Mouse (Mus musculus): ENCODE measurements at regions not wholly inside any gene's neighbourhood (a gene's known extent, or its start where the extent isn't known, plus 50 kb on each side); places are given as distances from the start of the nearest gene placed in this dataset.

DNA sequence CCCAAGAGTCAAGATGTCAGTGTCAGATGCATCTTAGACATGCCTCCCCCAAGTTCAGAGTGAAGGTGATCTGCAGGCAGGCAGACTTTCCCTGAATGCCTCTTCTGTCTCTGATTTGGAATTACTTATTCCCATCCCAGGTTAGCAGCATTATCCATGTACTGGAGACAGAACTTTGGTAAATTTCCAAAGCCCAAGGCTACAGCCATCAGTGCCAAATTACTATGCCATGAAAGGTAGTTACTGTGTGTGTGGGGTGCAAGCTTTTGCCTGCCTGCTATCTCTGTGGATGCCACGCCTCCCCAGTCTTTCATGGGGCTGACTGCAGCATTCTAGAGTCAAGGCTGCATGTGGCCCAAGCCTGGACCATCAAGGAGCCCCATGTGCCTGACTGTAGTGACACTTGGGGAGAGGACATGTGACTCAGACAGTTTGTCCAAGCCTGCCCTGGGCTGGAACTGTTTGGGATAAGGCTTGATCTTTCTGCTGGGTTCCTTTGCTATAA is 196.2 kb downstream of the Kcnrg start:
- H3K36me3 ChIP-seq (ENCODE audit: control insufficient read depth, insufficient read depth, low read length): no peaks in the 10 kb centered on the region
- H3K9ac ChIP-seq (ENCODE audit: low read depth, low read length): no peak overlapping the region
- no peaks in the 10 kb centered on the region for H3K4me1 ChIP-seq (ENCODE audit: control insufficient read depth, insufficient read depth, low read length)
- no peaks in the 10 kb centered on the region for H3K9me3 ChIP-seq (ENCODE audit: control insufficient read depth, low read length)
- H3K4me3 ChIP-seq (ENCODE audit: low read depth, low read length): no peak overlapping the region
- WGBS: 33% methylated on average over 1 of the region's 1 CpGs
- H3K4me2 ChIP-seq (ENCODE audit: low read depth, low read length): no peak overlapping the region
- DNase-seq (ENCODE audit: low spot score) (peak; percentile 38), ATAC-seq (ENCODE audit: low read depth) (no peak)
- H3K27ac ChIP-seq (replicated peaks; ENCODE audit: low read depth, low read length): no peak overlapping the region; the same call in 1 of the 2 replicates
- no peaks in the 10 kb centered on the region for H3K27me3 ChIP-seq (replicated peaks; ENCODE audit: control insufficient read depth, insufficient read depth, low read length)

DNA sequence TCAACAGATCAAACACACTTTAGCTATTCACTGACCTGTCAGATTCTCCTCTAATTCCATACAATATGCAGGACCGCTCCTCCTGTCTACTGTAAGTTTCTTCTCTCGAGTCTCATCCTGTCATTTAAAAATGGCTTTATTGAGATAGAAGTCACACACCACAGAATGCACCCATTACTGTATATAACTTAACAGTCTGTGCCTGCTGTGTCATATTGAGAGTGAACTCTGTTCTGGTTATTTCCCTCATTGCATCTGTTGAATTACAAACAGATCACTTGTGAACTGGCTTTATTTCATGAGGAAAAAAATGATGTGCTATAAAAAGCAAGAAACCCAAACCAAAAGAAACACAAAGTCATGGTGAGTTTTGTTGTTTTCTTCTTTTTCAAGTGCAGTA is 198.2 kb downstream of the Kcnrg start:
- H3K4me1 ChIP-seq (ENCODE audit: control insufficient read depth, insufficient read depth, low read length): 0 out of 2 replicates have a peak, but pooled peaks cover 13% of the 10 kb centered on the region
- no peaks in the 10 kb centered on the region for H3K27me3 ChIP-seq (replicated peaks; ENCODE audit: control insufficient read depth, insufficient read depth, low read length)
- H3K9me3 ChIP-seq (ENCODE audit: control insufficient read depth, low read length): no peaks in the 10 kb centered on the region
- H3K9ac ChIP-seq (ENCODE audit: low read depth, low read length): no peak overlapping the region
- 83% methylated on average over 2 of the region's 2 CpGs for WGBS
- DNase-seq (ENCODE audit: low spot score) (no peak), ATAC-seq (ENCODE audit: low read depth) (no peak)
- H3K36me3 ChIP-seq (ENCODE audit: control insufficient read depth, insufficient read depth, low read length): no peaks in the 10 kb centered on the region
- no peak overlapping the region for H3K4me3 ChIP-seq (ENCODE audit: low read depth, low read length)
- no peak overlapping the region for H3K27ac ChIP-seq (replicated peaks; ENCODE audit: low read depth, low read length)
- H3K4me2 ChIP-seq (ENCODE audit: low read depth, low read length): no peak overlapping the region

DNA sequence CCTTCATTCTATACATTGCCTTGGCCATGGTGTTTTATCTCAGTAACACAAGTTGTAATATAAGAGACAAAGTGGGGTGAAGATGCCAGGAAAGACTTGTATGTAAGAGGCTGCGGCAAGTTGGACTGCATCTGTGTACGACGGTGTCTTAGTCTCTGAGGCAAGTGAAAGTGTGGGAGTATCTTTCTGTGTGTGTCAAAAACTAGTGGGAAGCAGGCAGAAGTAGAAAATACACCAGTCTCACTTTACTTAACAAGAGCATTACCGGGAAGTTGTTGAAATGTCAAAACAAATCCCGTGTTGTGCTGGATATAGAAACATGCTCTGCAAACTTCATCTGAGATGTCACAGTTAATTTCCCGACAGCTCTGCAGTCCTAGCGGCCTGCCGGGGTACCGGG is 200.9 kb downstream of the Kcnrg start:
- Histone ChIP-seq H3K27ac (replicated peaks; ENCODE audit: low read depth, low read length) (no peak overlapping the region), H3K27me3 (replicated peaks; ENCODE audit: control insufficient read depth, insufficient read depth, low read length) (no peaks in the 10 kb centered on the region), H3K4me3 (ENCODE audit: low read depth, low read length) (no peak overlapping the region), H3K4me2 (ENCODE audit: low read depth, low read length) (peak overlapping the region; percentile 8; the same call in 1 of the 2 replicates), H3K9ac (ENCODE audit: low read depth, low read length) (no peak overlapping the region), H3K4me1 (ENCODE audit: control insufficient read depth, insufficient read depth, low read length) (peaks cover 23% of the 10 kb centered on the region), H3K36me3 (ENCODE audit: control insufficient read depth, insufficient read depth, low read length) (no peaks in the 10 kb centered on the region), H3K9me3 (ENCODE audit: control insufficient read depth, low read length) (no peaks in the 10 kb centered on the region)
- 48% methylated on average over 9 of the region's 9 CpGs for WGBS
- no peak for ATAC-seq (ENCODE audit: low read depth)
- DNase-seq (ENCODE audit: low spot score): no peak

DNA sequence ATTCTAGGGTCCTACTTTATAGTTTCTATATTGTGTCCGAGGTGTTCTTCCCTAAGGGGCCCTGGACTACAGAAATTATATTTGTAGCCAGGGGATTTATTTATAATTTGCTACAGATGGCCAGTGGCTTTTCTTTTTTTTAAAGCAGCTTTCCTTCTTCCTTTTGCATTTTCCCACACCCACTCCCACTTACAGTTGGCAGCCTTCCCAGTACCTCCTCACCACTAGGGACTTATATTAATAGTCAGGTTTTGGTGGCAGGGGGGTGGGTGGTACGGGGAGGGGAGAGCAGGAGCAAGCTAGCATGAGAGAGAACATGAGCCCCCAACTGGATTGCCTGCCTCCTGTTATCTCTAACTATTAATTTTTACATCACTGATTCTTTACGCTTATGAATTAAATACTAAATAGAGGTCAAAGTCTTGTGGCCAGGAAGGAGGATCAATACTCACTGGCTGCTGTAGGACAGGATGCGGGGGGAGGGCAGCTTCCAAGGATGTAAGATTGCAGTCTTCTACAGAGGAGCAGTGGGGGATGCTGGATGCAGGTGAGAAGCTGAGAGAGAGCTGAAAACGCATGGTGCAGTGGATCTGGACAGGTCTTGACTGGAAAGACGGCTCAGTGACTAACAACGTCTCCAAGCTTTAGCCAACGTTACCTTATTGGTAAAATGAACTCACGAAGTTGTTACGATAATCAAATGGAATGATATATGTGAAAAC is 202.6 kb downstream of the Kcnrg start:
- H3K36me3 ChIP-seq (ENCODE audit: control insufficient read depth, insufficient read depth, low read length): no peaks in the 10 kb centered on the region
- DNase-seq (ENCODE audit: low spot score) (peak; percentile 53), ATAC-seq (ENCODE audit: low read depth) (no peak)
- H3K9ac ChIP-seq (ENCODE audit: low read depth, low read length): no peak overlapping the region
- WGBS: 51% methylated on average over 10 of the region's 10 CpGs
- H3K27me3 ChIP-seq (replicated peaks; ENCODE audit: control insufficient read depth, insufficient read depth, low read length): no peaks in the 10 kb centered on the region
- peaks cover 23% of the 10 kb centered on the region for H3K4me1 ChIP-seq (ENCODE audit: control insufficient read depth, insufficient read depth, low read length)
- no peaks in the 10 kb centered on the region for H3K9me3 ChIP-seq (ENCODE audit: control insufficient read depth, low read length)
- H3K4me2 ChIP-seq (ENCODE audit: low read depth, low read length): no peak overlapping the region
- no peak overlapping the region for H3K27ac ChIP-seq (replicated peaks; ENCODE audit: low read depth, low read length)
- no peak overlapping the region for H3K4me3 ChIP-seq (ENCODE audit: low read depth, low read length)

DNA sequence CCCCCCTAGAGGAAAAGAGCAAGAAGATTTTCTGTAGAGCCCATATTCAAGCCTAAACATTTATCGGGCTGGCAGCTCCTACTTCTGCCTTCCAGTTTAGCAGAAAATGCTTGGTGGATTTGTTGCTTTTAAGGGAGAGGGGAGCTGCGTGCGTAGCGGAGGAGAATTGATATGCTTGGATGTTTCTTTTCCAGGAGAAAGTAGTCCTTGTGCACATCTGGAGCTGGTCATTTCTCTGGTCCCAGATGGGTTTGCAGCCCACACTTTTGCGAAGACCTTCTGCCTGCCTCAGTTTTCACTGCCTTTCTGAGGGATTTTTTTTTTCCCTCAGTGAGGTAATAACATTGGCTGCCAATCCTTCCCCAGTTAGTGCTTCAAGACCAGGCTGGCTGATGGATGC is 203.6 kb downstream of the Kcnrg start:
- Histone ChIP-seq H3K4me3 (ENCODE audit: low read depth, low read length) (no peak overlapping the region), H3K27ac (replicated peaks; ENCODE audit: low read depth, low read length) (no peak overlapping the region), H3K9me3 (ENCODE audit: control insufficient read depth, low read length) (no peaks in the 10 kb centered on the region), H3K27me3 (replicated peaks; ENCODE audit: control insufficient read depth, insufficient read depth, low read length) (no peaks in the 10 kb centered on the region), H3K9ac (ENCODE audit: low read depth, low read length) (no peak overlapping the region), H3K36me3 (ENCODE audit: control insufficient read depth, insufficient read depth, low read length) (no peaks in the 10 kb centered on the region), H3K4me1 (ENCODE audit: control insufficient read depth, insufficient read depth, low read length) (peaks cover 23% of the 10 kb centered on the region), H3K4me2 (ENCODE audit: low read depth, low read length) (peak overlapping the region; percentile 2; the same call in 1 of the 2 replicates)
- 31% methylated on average over 5 of the region's 5 CpGs for WGBS
- peak; percentile 65 for DNase-seq (ENCODE audit: low spot score)
- 0 out of 2 replicates have a peak, but pooled peaks have one; percentile 26 for ATAC-seq (ENCODE audit: low read depth)

DNA sequence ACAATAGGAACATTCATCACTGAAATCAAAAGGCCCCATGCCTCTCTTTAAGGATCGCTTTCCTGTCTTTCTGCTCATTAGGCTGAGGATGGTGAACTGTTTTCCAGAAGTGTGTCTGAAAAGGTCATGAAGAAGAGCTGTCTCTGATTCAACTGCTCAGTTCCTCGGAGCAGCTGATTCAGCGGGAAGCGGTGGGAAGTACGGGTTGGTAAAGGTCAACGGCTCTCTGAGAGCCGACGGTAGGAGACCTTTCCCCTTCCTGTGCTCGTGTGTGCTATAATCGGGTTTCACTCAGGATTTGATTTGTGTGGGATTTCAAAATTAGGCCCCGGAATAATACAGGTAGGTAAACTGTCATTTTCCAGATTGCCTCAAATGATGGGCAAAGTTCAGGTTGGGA is 210.5 kb downstream of the Kcnrg start:
- no peak overlapping the region for H3K4me3 ChIP-seq (ENCODE audit: low read depth, low read length)
- no peaks in the 10 kb centered on the region for H3K4me1 ChIP-seq (ENCODE audit: control insufficient read depth, insufficient read depth, low read length)
- H3K27me3 ChIP-seq (replicated peaks; ENCODE audit: control insufficient read depth, insufficient read depth, low read length): no peaks in the 10 kb centered on the region
- no peaks in the 10 kb centered on the region for H3K36me3 ChIP-seq (ENCODE audit: control insufficient read depth, insufficient read depth, low read length)
- DNase-seq (ENCODE audit: low spot score) (no peak), ATAC-seq (ENCODE audit: low read depth) (no peak)
- no peak overlapping the region for H3K9ac ChIP-seq (ENCODE audit: low read depth, low read length)
- H3K9me3 ChIP-seq (ENCODE audit: control insufficient read depth, low read length): no peaks in the 10 kb centered on the region
- WGBS: 46% methylated on average over 11 of the region's 11 CpGs
- H3K4me2 ChIP-seq (ENCODE audit: low read depth, low read length): no peak overlapping the region
- H3K27ac ChIP-seq (replicated peaks; ENCODE audit: low read depth, low read length): no peak overlapping the region

DNA sequence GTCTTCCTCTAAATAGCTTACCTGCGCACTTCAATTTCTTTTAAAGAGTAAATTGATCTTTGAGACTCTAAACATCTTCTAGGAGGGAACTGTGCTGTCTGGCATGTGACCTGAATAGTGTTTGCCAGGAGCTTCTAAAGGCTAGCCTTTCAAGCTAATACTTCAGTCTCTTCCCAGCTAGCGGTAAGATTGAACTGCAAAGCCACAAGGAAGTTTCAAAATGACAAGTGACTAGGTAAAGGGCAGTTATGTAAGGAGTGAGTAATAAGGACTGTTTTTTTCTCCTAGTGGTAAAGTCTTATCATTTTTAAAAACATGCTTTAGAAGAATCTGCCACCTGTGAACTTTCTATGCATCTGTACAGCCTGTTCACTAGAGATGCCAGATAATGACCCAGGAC is 211.1 kb downstream of the Kcnrg start:
- Histone ChIP-seq H3K9me3 (ENCODE audit: control insufficient read depth, low read length) (no peaks in the 10 kb centered on the region), H3K27ac (replicated peaks; ENCODE audit: low read depth, low read length) (no peak overlapping the region), H3K4me3 (ENCODE audit: low read depth, low read length) (no peak overlapping the region), H3K9ac (ENCODE audit: low read depth, low read length) (no peak overlapping the region), H3K4me1 (ENCODE audit: control insufficient read depth, insufficient read depth, low read length) (no peaks in the 10 kb centered on the region), H3K36me3 (ENCODE audit: control insufficient read depth, insufficient read depth, low read length) (no peaks in the 10 kb centered on the region), H3K27me3 (replicated peaks; ENCODE audit: control insufficient read depth, insufficient read depth, low read length) (no peaks in the 10 kb centered on the region), H3K4me2 (ENCODE audit: low read depth, low read length) (no peak overlapping the region)
- DNase-seq (ENCODE audit: low spot score) (no peak), ATAC-seq (ENCODE audit: low read depth) (no peak)
- WGBS: 81% methylated on average over 2 of the region's 2 CpGs

DNA sequence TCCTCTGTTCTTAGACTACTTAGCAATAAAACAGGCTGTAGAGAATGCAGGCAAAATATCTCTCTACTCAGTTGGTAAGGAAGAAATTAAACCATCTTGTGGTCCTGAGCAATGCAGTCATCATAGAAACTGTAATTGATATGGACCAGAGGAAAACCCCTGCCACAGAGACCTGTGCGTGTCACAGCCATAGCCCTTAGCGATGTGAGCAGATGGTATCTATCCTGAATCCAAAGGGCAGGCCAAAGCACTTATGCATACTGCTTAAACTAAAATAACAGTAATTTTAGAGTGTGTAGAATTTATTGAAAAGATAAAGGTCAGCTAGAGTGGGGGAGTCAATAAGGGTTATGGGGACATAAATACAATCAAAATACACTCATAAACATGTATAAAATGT is 212.0 kb downstream of the Kcnrg start:
- no peaks in the 10 kb centered on the region for H3K9me3 ChIP-seq (ENCODE audit: control insufficient read depth, low read length)
- H3K4me3 ChIP-seq (ENCODE audit: low read depth, low read length): no peak overlapping the region
- no peaks in the 10 kb centered on the region for H3K27me3 ChIP-seq (replicated peaks; ENCODE audit: control insufficient read depth, insufficient read depth, low read length)
- DNase-seq (ENCODE audit: low spot score) (no peak), ATAC-seq (ENCODE audit: low read depth) (no peak)
- no peak overlapping the region for H3K27ac ChIP-seq (replicated peaks; ENCODE audit: low read depth, low read length)
- H3K9ac ChIP-seq (ENCODE audit: low read depth, low read length): no peak overlapping the region
- no peak overlapping the region for H3K4me2 ChIP-seq (ENCODE audit: low read depth, low read length)
- no peaks in the 10 kb centered on the region for H3K36me3 ChIP-seq (ENCODE audit: control insufficient read depth, insufficient read depth, low read length)
- no peaks in the 10 kb centered on the region for H3K4me1 ChIP-seq (ENCODE audit: control insufficient read depth, insufficient read depth, low read length)
- WGBS: 41% methylated on average over 2 of the region's 2 CpGs

All from embryonic facial prominence, embryonic 14.5 days (tissue).